9 mouse cellular contexts compared by ENCODE assay signal in genomic region chr15:5107686-5108654, GRCm38 (mm10). TPM values are rescaled to one million over a fixed set of nuclear protein-coding genes. Genes with fewer than 3 reads are reported as not detected.
A peak's percentile ranks its signal among the peaks of the same experiment; 100 is the strongest.
DNase-seq lines count a peak whose midpoint lies in the region; ATAC-seq and TF ChIP-seq lines count a peak whose summit lies in the region.
"Had no signal": no experiment of that assay in that cellular context is flagged by ENCODE, and none has a peak within 500 bp of the region (broad histone marks: within the 10 kb centered on the region; RNA-seq: fewer than 3 reads in every experiment).

Gene Card6 (minus strand): TSS chr15:5108539.

- no peaks in the 10 kb centered on the region for H3K36me3 ChIP-seq in erythroblast, embryonic 14.5 days (ENCODE audit: control insufficient read depth)
- peaks cover 0 to 4% of the 10 kb centered on the region in 2 experiments; a peak in 1 of 4 replicates for H3K36me3 ChIP-seq in MEL (ENCODE audit: control insufficient read depth in 1 of 2, insufficient read depth in 2 of 2, low read length in 2 of 2)
- no peaks in the 10 kb centered on the region for H3K36me3 ChIP-seq in limb, embryonic 13.5 days

- H3K79me2 ChIP-seq in MEL (ENCODE audit: control insufficient read depth, insufficient read depth, low read length, poor library complexity), result no peaks in the 10 kb centered on the region

- 0 out of 2 replicates have a peak within 1 kb of the TSS, but pooled peaks have one; percentile 15 for H3K4me2 ChIP-seq in limb, embryonic 13.5 days (replicated peaks)

- WGBS in limb, embryonic 13.5 days, result 68% methylated on average over 21 of the region's 21 CpGs
- 57% methylated on average over 21 of the region's 21 CpGs for WGBS in olfactory bulb, adult 2 months

- no peak within 1 kb of the TSS for H3K27ac ChIP-seq in MEL (ENCODE audit: control insufficient read depth, low read depth, low read length)
- no peak within 1 kb of the TSS; the same call in 1 of the 2 replicates for H3K27ac ChIP-seq in limb, embryonic 13.5 days
- H3K27ac ChIP-seq in olfactory bulb, adult 2 months (ENCODE audit: insufficient read depth, low read depth, low read length), result 0 out of 2 replicates have a peak within 1 kb of the TSS, but pooled peaks have one; percentile 26

- intact Hi-C loops in heart, postnatal 14 days (cut with DNase I), result loop anchor here (10.0 kb wide), 1 partner anchor 1053 kb away; no protein-coding TSS in a partner anchor

- no peak within 1 kb of the TSS for H3K9ac ChIP-seq in MEL (ENCODE audit: control insufficient read depth, low read depth, low read length, poor library complexity, severe bottlenecking)
- no peak within 1 kb of the TSS for H3K9ac ChIP-seq in limb, embryonic 13.5 days

- peak; percentile 32 to 59; a peak in 2 of 4 replicates for TF ChIP-seq EP300 in MEL (IDR thresholded peaks at IDR 0.05; ENCODE audit: low read depth in 1 of 2, low read length in 2 of 2)

- TF ChIP-seq CTCF in MEL (IDR thresholded peaks at IDR 0.05 in 2 of 3, conservative IDR thresholded peaks at IDR 0.05 in 1 of 3; ENCODE audit: control insufficient read depth in 1 of 3, insufficient read depth in 1 of 3, low read depth in 2 of 3, low read length in 3 of 3, poor library complexity in 1 of 3, severe bottlenecking in 1 of 3), result no peak
- TF ChIP-seq CTCF in olfactory bulb, adult 2 months (IDR thresholded peaks at IDR 0.05; ENCODE audit: insufficient read depth, low read depth, low read length), result no peak

- peak within 1 kb of the TSS; percentile 53 for H3K4me3 ChIP-seq in erythroblast, embryonic 14.5 days (replicated peaks)
- H3K4me3 ChIP-seq in MEL (ENCODE audit: control insufficient read depth in 1 of 2, insufficient read depth in 1 of 2, low read depth in 2 of 2, low read length in 2 of 2), result no peak within 1 kb of the TSS
- H3K4me3 ChIP-seq in limb, embryonic 13.5 days, result no peak within 1 kb of the TSS
- H3K4me3 ChIP-seq in olfactory bulb, adult 2 months (ENCODE audit: insufficient read depth, low read depth, low read length), result peak within 1 kb of the TSS; percentile 21

- H3K4me1 ChIP-seq in erythroblast, embryonic 14.5 days (ENCODE audit: control insufficient read depth), result peaks cover 24% of the 10 kb centered on the region
- H3K4me1 ChIP-seq in MEL (ENCODE audit: control insufficient read depth in 1 of 2, insufficient read depth in 2 of 2, low read length in 2 of 2), result peaks cover 0 to 11% of the 10 kb centered on the region in 2 experiments; a peak in 2 of 4 replicates
- H3K4me1 ChIP-seq in limb, embryonic 13.5 days, result no peaks in the 10 kb centered on the region
- no peaks in the 10 kb centered on the region for H3K4me1 ChIP-seq in olfactory bulb, adult 2 months (ENCODE audit: control insufficient read depth, insufficient read depth, low read length)

- H3K9me3 ChIP-seq in erythroblast, embryonic 14.5 days (ENCODE audit: control insufficient read depth, low read length), result no peaks in the 10 kb centered on the region
- no peaks in the 10 kb centered on the region for H3K9me3 ChIP-seq in MEL (replicated peaks; ENCODE audit: insufficient read depth, low read length)
- H3K9me3 ChIP-seq in limb, embryonic 13.5 days, result no peaks in the 10 kb centered on the region

- no peak for ATAC-seq in erythroblast, adult 5-6 weeks (replicated peaks; ENCODE audit: low FRiP score, poor library complexity, severe bottlenecking)
- no peak for ATAC-seq in limb, embryonic 13.5 days (ENCODE audit: low FRiP score, low read depth)
- ATAC-seq: Patski had no signal

- peaks cover 36% of the 10 kb centered on the region for H3K27me3 ChIP-seq in erythroblast, embryonic 14.5 days (ENCODE audit: control insufficient read depth)
- no peaks in the 10 kb centered on the region for H3K27me3 ChIP-seq in MEL (ENCODE audit: control insufficient read depth in 1 of 2, insufficient read depth in 2 of 2, low read length in 2 of 2)
- no peaks in the 10 kb centered on the region for H3K27me3 ChIP-seq in limb, embryonic 13.5 days
- H3K27me3 ChIP-seq: Patski had no signal

- peak; percentile 65 for DNase-seq in MEL (ENCODE audit: low read depth, low spot score)
- peak; percentile 21 to 27 for DNase-seq in heart, postnatal 14 days
- DNase-seq in cerebellum, postnatal 14 days, result no peak
- no peak for DNase-seq in urinary bladder, postnatal 4 days (ENCODE audit: low spot score in 2 of 2)

- no peak for TF ChIP-seq POLR2A in MEL (IDR thresholded peaks at IDR 0.05; ENCODE audit: control insufficient read depth in 1 of 2, insufficient read depth in 1 of 2, low read depth in 1 of 2, low read length in 2 of 2, poor library complexity in 1 of 2)
- no peak for TF ChIP-seq POLR2A in olfactory bulb, adult 2 months (IDR thresholded peaks at IDR 0.05; ENCODE audit: insufficient read depth, low read depth, low read length)

- TF ChIP-seq RAD21 in MEL (IDR thresholded peaks at IDR 0.05; ENCODE audit: low read depth, low read length), result no peak

TF ChIP-seq in MEL, 35 proteins besides CTCF, POLR2A, EP300 and RAD21:
- TF ChIP-seq GATA1 (IDR thresholded peaks at IDR 0.05; ENCODE audit: low read depth, low read length) (peak; percentile 63), ZKSCAN1 (IDR thresholded peaks at IDR 0.05; ENCODE audit: low read depth, low read length) (no peak), USF2 (IDR thresholded peaks at IDR 0.05; ENCODE audit: borderline replicate concordance in 1 of 2, insufficient read depth in 1 of 2, low read depth in 1 of 2, low read length in 2 of 2) (no peak), GABPA (IDR thresholded peaks at IDR 0.05; ENCODE audit: low read depth, low read length) (no peak), MEF2A (IDR thresholded peaks at IDR 0.05; ENCODE audit: extremely low read depth, insufficient replicate concordance, low read depth, low read length, poor library complexity, severe bottlenecking) (no peak), ELF1 (IDR thresholded peaks at IDR 0.05; ENCODE audit: low read depth, low read length) (0 out of 2 replicates have a peak, but pooled peaks have one; percentile 19), RCOR1 (IDR thresholded peaks at IDR 0.05; ENCODE audit: low read depth, low read length) (peak; percentile 93)

RNA-seq across cellular contexts. Expression of gene Card6, which starts in this region (rescaled TPM):
- 0.01 TPM in 2 replicates for polyA plus RNA-seq in erythroblast, embryonic 14.5 days (2012)
- 1.7 TPM in 1 of 2 replicates, not detected in the other for total RNA-seq in erythroblast, adult 5-6 weeks (2015; ENCODE audit: low replicate concordance)
- total RNA-seq in erythroblast, adult 5-6 weeks (2017; ENCODE audit: low replicate concordance), result 0.42 and 1.3 TPM in 2 replicates
- total RNA-seq in MEL (2012; rRNA removed), result 0.08 and 0.26 TPM in 2 replicates
- polyA plus RNA-seq in MEL (2012; ENCODE audit: insufficient read depth in 1 of 2, insufficient read length in 2 of 2, low read depth in 1 of 2, low replicate concordance in 2 of 2, missing spikeins in 1 of 2), result under 1 TPM in 1 of 2 experiments, not detected in 1; 0.13 TPM
- 1 to 10 TPM; 5.5 to 5.9 TPM for total RNA-seq in heart, postnatal 14 days (2021)
- 0.57 and 0.64 TPM in 2 replicates for polyA plus RNA-seq in limb, embryonic 13.5 days (2015; fragmentation: Nextera tagmentation; extraction: Ambion mirVana)
- polyA plus RNA-seq in olfactory bulb, adult 2 months (2012; ENCODE audit: insufficient read depth, insufficient read length, low replicate concordance, missing spikeins), result not detected in 2 replicates

Comparison
In these comparisons a context has a peak if more than half of its experiments do, and no peak if none do; other contexts are left out.
1. Peak in DNase-seq in MEL; RNA of the gene not detected or under 1 TPM.
2. H3K4me3 ChIP-seq: peak in erythroblast, embryonic 14.5 days (single experiment) and olfactory bulb, adult 2 months (single experiment); none in MEL (0 of 2) and limb, embryonic 13.5 days (single experiment).
3. DNase-seq: peak in heart, postnatal 14 days (2 of 2); none in cerebellum, postnatal 14 days (0 of 2) and urinary bladder, postnatal 4 days (0 of 2).